Comparison of ENCODE assay signal across 12 mouse cellular contexts in genomic region chr2:13229686-13230085, GRCm38 (mm10).
"Had no signal": no experiment of that assay in that cellular context is flagged by ENCODE, and none has a peak within 500 bp of the region (broad histone marks: within the 10 kb centered on the region; RNA-seq: fewer than 3 reads in every experiment).

No protein-coding gene starts in this region.

- H3K9me3 ChIP-seq: kidney, embryonic 15.5 days; liver, embryonic 15.5 days; midbrain, embryonic 12.5 days; stomach, embryonic 15.5 days had no signal

- H3K4me3 ChIP-seq: kidney, embryonic 15.5 days; limb, embryonic 12.5 days; liver, embryonic 15.5 days; midbrain, embryonic 12.5 days; stomach, embryonic 15.5 days had no signal

- H3K36me3 ChIP-seq: kidney, embryonic 15.5 days; limb, embryonic 12.5 days; liver, embryonic 15.5 days; midbrain, embryonic 12.5 days; stomach, embryonic 15.5 days had no signal

- H3K27me3 ChIP-seq: kidney, embryonic 15.5 days; liver, embryonic 15.5 days; midbrain, embryonic 12.5 days; stomach, embryonic 15.5 days had no signal

- H3K4me1 ChIP-seq: liver, embryonic 15.5 days; midbrain, embryonic 12.5 days; stomach, embryonic 15.5 days had no signal

- DNase-seq: kidney, postnatal 14 days; liver; lung, adult 2 months; lung, postnatal 36 days; right cerebral cortex, postnatal 14 days; thymus, adult 2 months; thymus, postnatal 25 days had no signal

- H3K27ac ChIP-seq: kidney, embryonic 15.5 days; limb, embryonic 12.5 days; liver, embryonic 15.5 days; midbrain, embryonic 12.5 days; stomach, embryonic 15.5 days had no signal
